Mouse (Mus musculus) embryonic facial prominence, embryonic 11.5 days (tissue): ENCODE measurements at regions not wholly inside any gene's neighbourhood (a gene's known extent, or its start where the extent isn't known, plus 50 kb on each side); places are given as distances from the start of the nearest gene placed in this dataset.

Experiments used
- ATAC-seq: fragments of 200-750 bp; cut with Nextera tagmentation; replicated peaks from 2 replicates; pipeline ENCODE4 v1.8.0; 2017; ENCODE audit warnings: low read depth; ENCODE audit not compliant: insufficient number of reproducible peaks, low FRiP score, low TSS enrichment
- DNase-seq: peaks from one replicate; pipeline ENCODE4 v3.0.0-alpha.2; 2015; ENCODE audit warnings: low spot score
- H3K27ac ChIP-seq: fragments of 300-500 bp; sonication (generic); replicated peaks from 2 replicates; pipeline ENCODE4 v1.5.1; 2014; ENCODE audit warnings: mild to moderate bottlenecking, low read depth, low read length, control low read depth
- H3K27me3 ChIP-seq: fragments of 300-500 bp; sonication (generic); 2 replicates; pipeline ENCODE4 v1.6.1; 2014; ENCODE audit warnings: mild to moderate bottlenecking, low read length, moderate library complexity, mixed read lengths; ENCODE audit not compliant: control insufficient read depth, insufficient read depth
- H3K36me3 ChIP-seq: fragments of 300-500 bp; sonication (generic); replicated peaks from 2 replicates; pipeline ENCODE4 v1.6.1; 2014; ENCODE audit warnings: low read depth, mild to moderate bottlenecking, low read length, moderate library complexity, mixed read lengths; ENCODE audit not compliant: control insufficient read depth, insufficient read depth
- H3K4me1 ChIP-seq: fragments of 300-500 bp; sonication (generic); 2 replicates; pipeline ENCODE4 v1.6.1; 2014; ENCODE audit warnings: low read length, mixed read lengths; ENCODE audit not compliant: control insufficient read depth, insufficient read depth
- H3K4me2 ChIP-seq: fragments of 300-500 bp; sonication (generic); 2 replicates; pipeline ENCODE4 v1.6.1; 2014; ENCODE audit warnings: low read depth, mild to moderate bottlenecking, control low read depth, low read length, moderate library complexity
- H3K4me3 ChIP-seq: fragments of 300-500 bp; sonication (generic); 2 replicates; pipeline ENCODE4 v1.5.1; 2014; ENCODE audit warnings: low read depth, low read length, control low read depth
- H3K9ac ChIP-seq: fragments of 300-500 bp; sonication (generic); replicated peaks from 2 replicates; pipeline ENCODE4 v1.6.1; 2014; ENCODE audit warnings: mild to moderate bottlenecking, control low read depth, low read length
- H3K9me3 ChIP-seq: fragments of 300-500 bp; sonication (generic); replicated peaks from 2 replicates; pipeline ENCODE4 v1.6.1; 2016; ENCODE audit warnings: mild to moderate bottlenecking, low read length, inconsistent platforms, mixed read lengths; ENCODE audit not compliant: control insufficient read depth
- WGBS: fragments of 180-500 bp; shearing (Covaris S2); extraction: QIAGEN DNeasy Blood & Tissue Kit; methylation state at CpG from one replicate; pipeline ENCODE4 v1.1.7; 2014; 5-methylcytosine and 5-hydroxymethylcytosine counted together

- Histone ChIP-seq H3K27ac (no peak overlapping the region), H3K4me1 (no peaks in the 10 kb centered on the region), H3K36me3 (no peaks in the 10 kb centered on the region), H3K9me3 (no peaks in the 10 kb centered on the region), H3K4me3 (no peak overlapping the region), H3K9ac (no peak overlapping the region), H3K27me3 (no peaks in the 10 kb centered on the region), H3K4me2 (no peak overlapping the region)
- 85% methylated on average over 6 of the region's 6 CpGs for WGBS
- no peak for DNase-seq
- no peak for ATAC-seq
Observed at GRCm38 (mm10) chr15:37153177-37153576, 145.6 kb upstream of the Zfp706 start.

GRCm38 (mm10) chr15:37135590-37136164 lies 128.1 kb upstream of the Zfp706 start:
- ATAC-seq (peak; percentile 72), DNase-seq (peak; percentile 71)
- Histone ChIP-seq H3K9ac (peak overlapping the region; percentile 78), H3K9me3 (no peaks in the 10 kb centered on the region), H3K4me1 (no peaks in the 10 kb centered on the region), H3K4me3 (peak overlapping the region; percentile 42), H3K27me3 (no peaks in the 10 kb centered on the region), H3K27ac (peak overlapping the region; percentile 68; the same call in 1 of the 2 replicates), H3K4me2 (peak overlapping the region; percentile 62), H3K36me3 (no peaks in the 10 kb centered on the region)
- 2% methylated on average over 35 of the region's 35 CpGs for WGBS

GRCm38 (mm10) chr15:37134913-37135589 lies 127.5 kb upstream of the Zfp706 start:
- WGBS: 26% methylated on average over 20 of the region's 20 CpGs
- ATAC-seq (peak; percentile 49; the same call in 1 of the 2 replicates), DNase-seq (peak; percentile 44)

GRCm38 (mm10) chr15:37134386-37134785 lies 126.8 kb upstream of the Zfp706 start:
- Histone ChIP-seq H3K27ac (no peak overlapping the region), H3K4me3 (no peak overlapping the region), H3K4me1 (no peaks in the 10 kb centered on the region), H3K4me2 (no peak overlapping the region), H3K27me3 (no peaks in the 10 kb centered on the region), H3K9ac (no peak overlapping the region), H3K9me3 (no peaks in the 10 kb centered on the region), H3K36me3 (no peaks in the 10 kb centered on the region)
- ATAC-seq (no peak), DNase-seq (peak; percentile 20)
- WGBS: 20% methylated on average over 4 of the region's 4 CpGs

More at GRCm38 (mm10) chr15:37134913-37135589, 127.5 kb upstream of the Zfp706 start:
- Histone ChIP-seq H3K9ac (peak overlapping the region; percentile 78), H3K27me3 (no peaks in the 10 kb centered on the region), H3K36me3 (no peaks in the 10 kb centered on the region), H3K4me2 (peak overlapping the region; percentile 62), H3K27ac (peak overlapping the region; percentile 68; the same call in 1 of the 2 replicates), H3K9me3 (no peaks in the 10 kb centered on the region), H3K4me1 (no peaks in the 10 kb centered on the region), H3K4me3 (peak overlapping the region; percentile 42)

DNA sequence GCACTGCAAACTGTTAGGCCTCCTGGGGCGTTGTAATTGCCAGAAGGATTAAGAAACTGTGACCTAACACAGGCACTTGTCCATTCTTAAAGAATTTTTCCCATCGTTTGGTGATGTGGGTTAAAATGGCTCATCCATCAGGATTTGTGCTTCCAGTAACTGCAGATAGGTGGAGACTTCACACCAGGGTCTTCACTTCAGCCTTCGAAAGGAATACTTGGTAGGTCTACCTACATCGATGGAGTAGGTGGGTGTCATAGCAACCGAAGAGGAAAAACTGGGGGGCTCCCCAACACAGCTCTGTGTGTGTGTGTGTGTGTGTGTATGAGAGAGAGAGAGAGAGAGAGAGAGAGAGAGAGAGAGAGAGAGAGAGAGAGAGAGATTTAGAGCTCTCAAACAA lies 126.3 kb upstream of the Zfp706 start:
- no peaks in the 10 kb centered on the region for H3K36me3 ChIP-seq
- no peak overlapping the region for H3K4me3 ChIP-seq
- H3K9me3 ChIP-seq: no peaks in the 10 kb centered on the region
- ATAC-seq (no peak), DNase-seq (peak; percentile 46)
- WGBS: 41% methylated on average over 5 of the region's 5 CpGs
- H3K9ac ChIP-seq: no peak overlapping the region
- no peak overlapping the region for H3K4me2 ChIP-seq
- no peaks in the 10 kb centered on the region for H3K4me1 ChIP-seq
- no peak overlapping the region for H3K27ac ChIP-seq
- H3K27me3 ChIP-seq: no peaks in the 10 kb centered on the region

GRCm38 (mm10) chr15:37127681-37128080 lies 120.1 kb upstream of the Zfp706 start:
- Histone ChIP-seq H3K9me3 (no peaks in the 10 kb centered on the region), H3K9ac (no peak overlapping the region), H3K36me3 (no peaks in the 10 kb centered on the region), H3K4me1 (no peaks in the 10 kb centered on the region), H3K4me3 (no peak overlapping the region), H3K4me2 (no peak overlapping the region), H3K27ac (no peak overlapping the region), H3K27me3 (no peaks in the 10 kb centered on the region)
- DNase-seq: no peak
- no peak for ATAC-seq
- 68% methylated on average over 7 of the region's 7 CpGs for WGBS

DNA sequence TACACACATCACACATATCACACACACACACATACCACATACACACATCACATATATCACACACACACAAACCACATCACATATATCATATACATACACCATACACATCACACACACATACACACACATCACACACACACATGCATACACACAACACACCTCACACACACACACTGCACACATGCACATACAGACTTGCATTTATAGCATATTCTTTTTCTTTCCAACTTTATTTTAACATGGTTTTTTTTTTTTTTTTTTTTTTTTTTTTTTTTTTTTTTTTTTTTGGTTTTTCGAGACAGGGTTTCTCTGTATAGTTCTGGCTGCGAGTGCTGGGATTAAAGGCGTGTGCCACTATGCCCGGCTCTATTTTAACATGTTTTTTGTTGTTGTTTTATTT lies 119.6 kb upstream of the Zfp706 start:
- no peaks in the 10 kb centered on the region for H3K9me3 ChIP-seq
- H3K4me2 ChIP-seq: no peak overlapping the region
- no peak overlapping the region for H3K9ac ChIP-seq
- WGBS: 78% methylated on average over 4 of the region's 4 CpGs
- ATAC-seq (no peak), DNase-seq (no peak)
- H3K27ac ChIP-seq: no peak overlapping the region
- no peaks in the 10 kb centered on the region for H3K27me3 ChIP-seq
- no peaks in the 10 kb centered on the region for H3K4me1 ChIP-seq
- H3K36me3 ChIP-seq: no peaks in the 10 kb centered on the region
- H3K4me3 ChIP-seq: no peak overlapping the region

- 75% methylated on average over 4 of the region's 4 CpGs for WGBS
- H3K36me3 ChIP-seq: no peaks in the 10 kb centered on the region
- H3K4me1 ChIP-seq: no peaks in the 10 kb centered on the region
- H3K9me3 ChIP-seq: no peaks in the 10 kb centered on the region
- H3K27me3 ChIP-seq: no peaks in the 10 kb centered on the region
- ATAC-seq (no peak), DNase-seq (no peak)
- H3K27ac ChIP-seq: no peak overlapping the region
- H3K4me3 ChIP-seq: no peak overlapping the region
- H3K9ac ChIP-seq: no peak overlapping the region
- no peak overlapping the region for H3K4me2 ChIP-seq
Observed at GRCm38 (mm10) chr15:37125823-37126222, 118.2 kb upstream of the Zfp706 start.
